Mouse (Mus musculus): ENCODE results near the gene Gm49361.

DNA sequence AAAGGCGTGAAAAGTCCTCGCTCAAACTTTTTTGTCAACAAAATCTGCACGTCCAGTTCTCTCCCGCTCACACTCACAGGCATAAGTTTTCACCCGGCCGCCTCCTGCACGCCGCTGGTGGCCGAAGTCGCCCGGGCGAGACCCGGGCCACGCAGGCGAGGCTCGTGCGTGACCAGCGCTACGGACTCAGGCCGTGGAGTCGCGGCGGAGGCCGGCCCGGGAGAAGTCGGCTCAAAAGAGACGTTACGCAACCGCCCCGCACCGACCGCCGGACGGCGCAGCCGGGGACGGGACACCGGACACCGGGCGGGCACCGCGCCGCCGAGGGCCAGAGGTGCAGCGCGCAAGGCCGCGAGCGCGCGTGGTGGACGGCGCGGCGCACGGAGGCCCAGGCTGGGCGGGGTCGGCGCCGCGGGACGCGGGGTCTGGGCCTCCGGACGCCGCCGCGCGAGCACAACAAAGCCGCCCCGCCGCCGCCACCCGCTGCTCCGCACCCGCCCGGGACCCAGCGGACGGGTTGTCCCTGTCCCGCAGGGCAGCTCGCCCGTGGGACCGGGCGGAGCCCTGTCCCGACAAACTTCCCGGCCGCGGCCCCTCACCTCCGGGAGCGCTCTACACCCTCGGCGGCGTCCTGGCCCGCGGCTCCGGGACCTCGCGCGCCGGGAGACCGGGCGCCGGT is 473 bp downstream of the Gm49361 start:
- no peak for TF ChIP-seq POLR2A (IDR thresholded peaks at IDR 0.05; ENCODE audit: borderline replicate concordance, extremely low read depth, low read depth, low read length)
- no peak for TF ChIP-seq CTCF (IDR thresholded peaks at IDR 0.05; ENCODE audit: insufficient read depth, low read length)

Measured in lung, adult 2 months (tissue).